Mouse (Mus musculus): ENCODE measurements around the gene Urb1.

The Urb1 gene

DNA sequence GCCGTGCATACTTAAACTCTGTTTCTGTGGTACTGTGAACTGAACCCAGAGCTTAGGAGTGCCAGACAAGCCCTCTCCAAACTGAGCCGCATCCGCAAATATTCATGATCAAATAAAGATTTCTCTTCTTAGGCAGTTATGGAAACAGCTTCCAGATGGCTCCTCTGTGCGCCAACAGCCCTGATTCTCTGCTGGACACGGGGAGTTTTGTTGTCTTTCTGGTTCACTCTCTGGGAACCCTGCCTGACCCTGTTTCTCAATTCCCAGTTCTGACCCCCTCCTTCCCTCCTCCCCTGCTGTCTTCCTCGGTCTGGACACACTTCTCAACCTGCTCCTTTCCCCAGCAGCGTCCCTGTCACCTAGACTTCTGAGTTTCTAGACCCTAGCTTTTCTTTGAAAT lies 12.8 kb upstream of the Urb1 start:
- DNase-seq: peak in 1 of 2 experiments; percentile 26

DNA sequence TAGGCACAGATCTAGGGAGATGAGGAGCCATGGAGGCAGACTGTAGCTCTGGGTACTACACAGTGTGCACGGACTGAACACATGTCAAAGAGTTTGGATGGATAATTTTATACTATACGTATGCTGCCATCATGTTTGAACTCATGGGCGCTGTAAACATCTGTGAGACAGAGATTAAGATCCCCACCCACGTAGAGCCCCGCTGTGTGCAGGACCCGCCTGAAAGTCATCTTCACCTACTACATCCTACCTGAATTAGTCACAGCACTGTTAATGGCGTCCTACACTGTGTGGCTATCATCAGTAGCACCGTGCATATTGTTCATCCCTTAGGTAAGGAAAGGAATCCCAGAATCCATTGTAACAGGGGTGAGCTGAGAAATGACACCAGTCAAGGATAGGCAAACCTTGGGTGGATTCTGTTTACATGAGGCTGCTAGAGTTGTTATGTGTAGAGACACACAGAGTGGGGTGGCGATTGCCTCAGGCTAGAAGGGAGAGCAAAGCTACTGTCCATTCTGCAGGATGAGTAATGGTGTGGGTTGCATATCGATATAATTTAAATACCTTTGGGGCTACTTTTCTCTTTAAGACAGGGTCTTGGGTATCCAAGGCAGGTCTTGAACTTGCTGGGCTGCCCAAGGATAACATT lies 12.2 kb upstream of the Urb1 start:
- DNase-seq: no peak

DNA sequence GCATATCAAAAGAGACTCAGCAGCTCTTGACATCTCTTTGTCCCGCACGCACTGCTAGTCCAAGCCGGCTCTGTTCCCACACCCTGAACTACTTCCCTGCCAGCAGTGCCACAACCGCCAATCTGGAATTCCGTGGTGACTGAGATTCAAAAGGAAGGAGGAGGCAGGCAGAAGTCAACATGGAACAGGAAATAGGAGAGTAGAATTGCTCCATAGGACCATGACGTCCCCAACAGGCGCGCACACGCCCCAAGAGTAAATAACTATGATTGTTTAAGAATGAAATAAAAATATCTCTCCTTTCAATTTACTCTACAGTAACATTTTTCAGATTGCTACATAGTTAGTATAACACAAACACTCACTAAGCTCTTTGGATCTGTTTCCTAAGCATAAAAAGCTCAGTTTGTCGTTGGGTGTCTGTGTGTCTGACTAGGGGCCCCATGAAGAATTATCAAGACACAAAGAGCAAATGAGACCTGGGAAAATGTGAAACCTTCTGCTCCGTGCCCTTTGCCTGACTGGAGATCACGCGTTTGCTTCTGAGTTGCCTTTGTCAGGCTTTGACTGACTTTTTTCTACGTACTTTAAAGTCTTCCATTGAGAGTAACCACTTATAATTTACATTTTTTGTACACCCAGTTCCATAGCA lies 11.0 kb upstream of the Urb1 start:
- DNase-seq: no peak

DNA sequence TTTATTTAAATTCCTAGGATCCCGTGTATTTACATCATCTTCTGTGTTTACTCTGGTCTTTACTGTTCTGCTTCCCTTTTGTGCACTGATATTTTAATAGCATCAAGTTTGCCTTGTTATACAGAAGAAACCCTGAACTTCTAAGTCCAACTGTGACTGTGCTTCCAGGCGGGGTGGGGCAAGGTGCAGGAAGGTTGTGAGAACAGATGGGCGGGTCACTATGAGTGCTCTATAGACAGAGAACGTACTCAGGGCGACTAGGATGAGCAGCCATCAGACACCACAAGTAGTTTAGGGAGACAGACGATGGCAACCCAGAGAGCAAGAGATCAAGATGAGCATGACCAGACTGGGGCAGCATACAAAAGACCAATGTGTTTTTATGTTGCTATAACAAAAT lies 10.1 kb upstream of the Urb1 start:
- DNase-seq: no peak

DNA sequence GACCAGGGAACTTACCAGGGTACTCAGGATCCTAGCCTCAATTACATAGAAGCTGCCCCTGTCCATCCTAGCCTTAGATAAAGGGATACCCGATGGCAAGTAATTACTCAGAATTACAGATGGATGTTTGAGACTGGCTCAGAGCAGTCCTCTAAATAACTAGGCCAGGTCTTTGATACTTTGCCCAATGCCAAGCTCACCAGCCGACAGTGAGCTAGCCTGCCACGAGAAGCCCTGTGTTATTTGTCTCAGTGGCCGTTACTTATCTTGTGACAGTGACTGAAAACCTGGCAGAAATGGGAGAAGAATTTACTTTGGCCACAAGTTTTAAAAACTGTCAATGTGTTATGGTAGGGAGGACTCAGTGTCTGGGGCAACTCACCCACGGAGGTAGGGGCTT lies 1.9 kb upstream of the Urb1 start:
- DNase-seq: no peak

DNA sequence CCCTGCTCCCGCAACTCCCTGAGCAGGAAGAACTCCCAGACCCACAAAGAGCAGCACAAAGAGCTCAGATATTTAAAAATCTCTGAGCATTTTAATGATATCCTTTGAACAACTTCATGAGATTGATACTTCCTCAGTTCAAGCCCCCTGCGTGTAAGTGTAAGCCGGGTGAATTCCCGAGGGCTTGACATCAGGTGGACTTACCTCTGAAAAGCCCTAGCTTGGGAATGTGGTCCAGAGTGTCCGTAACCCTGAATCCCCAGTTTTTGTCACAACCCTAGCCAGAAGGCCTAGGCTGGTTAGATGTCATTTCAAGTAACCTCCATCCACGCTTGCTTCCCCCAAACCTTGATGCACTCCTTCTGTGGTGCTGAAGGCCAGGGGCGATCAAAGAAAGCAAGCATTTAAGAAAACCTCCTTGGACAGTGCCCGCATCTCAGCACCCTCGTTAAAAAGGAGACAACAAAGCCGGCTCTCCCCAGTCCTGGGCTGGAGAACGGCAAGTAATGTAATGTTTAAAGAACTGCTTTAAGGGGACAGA lies 573 bp upstream of the Urb1 start:
- no peak for DNase-seq

DNA sequence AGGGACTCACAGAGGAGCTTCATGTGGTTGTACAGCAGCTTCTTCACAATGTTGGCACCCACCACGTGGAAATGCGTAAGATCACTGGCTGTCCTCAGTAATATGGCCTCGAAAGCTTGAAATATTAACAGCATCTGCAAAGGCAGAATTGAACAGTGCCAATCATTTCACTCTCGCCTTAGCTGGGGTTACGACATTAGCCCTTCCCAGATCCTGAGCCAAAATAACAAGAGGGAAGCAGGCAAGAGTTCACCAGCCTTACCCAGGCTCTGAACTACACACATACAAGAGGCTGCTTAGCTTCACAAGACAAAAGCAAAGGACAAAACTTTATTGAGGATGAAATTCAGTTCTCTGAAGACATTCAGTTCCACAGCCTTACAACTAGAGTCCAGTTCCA lies 5.7 kb downstream of the Urb1 start:
- no peak for DNase-seq

DNA sequence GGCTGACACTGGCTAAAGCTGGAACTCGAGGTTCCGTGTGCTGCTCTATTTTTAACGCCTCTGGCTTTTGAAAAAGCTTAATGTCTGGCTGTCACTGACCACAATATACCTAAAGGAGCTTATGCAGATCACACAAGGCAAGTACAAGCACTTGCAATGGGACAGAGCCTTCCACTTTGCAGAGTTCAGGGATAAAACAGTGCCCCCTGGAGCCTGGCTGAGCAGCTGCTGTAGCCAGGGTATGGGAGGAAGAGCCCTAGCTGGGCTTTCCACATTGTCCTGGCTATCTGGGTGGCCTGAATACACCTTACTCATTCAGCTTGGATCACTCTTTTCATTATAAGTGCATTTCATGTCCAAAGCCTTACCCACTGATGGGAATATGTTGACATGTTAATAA lies 8.3 kb downstream of the Urb1 start:
- no peak for DNase-seq

DNA sequence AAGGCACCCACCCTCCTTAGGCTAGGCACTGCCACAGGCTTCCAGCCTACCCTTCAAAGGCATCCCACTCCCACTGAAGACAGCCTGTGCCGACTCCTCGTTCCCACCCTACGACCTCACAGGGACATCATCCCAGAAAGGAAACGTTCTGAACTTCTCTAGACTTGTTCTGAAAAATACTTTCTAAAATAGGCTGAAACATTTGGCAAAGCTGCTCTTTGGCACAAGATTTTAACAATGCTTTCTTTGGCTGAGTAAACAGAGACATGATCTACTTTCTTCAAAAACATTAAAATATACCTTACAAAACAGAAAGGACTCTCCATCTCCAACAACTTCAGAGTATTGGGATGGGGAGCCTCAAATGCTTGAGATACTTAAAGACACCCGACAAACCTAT lies 9.0 kb downstream of the Urb1 start:
- DNase-seq: no peak

DNA sequence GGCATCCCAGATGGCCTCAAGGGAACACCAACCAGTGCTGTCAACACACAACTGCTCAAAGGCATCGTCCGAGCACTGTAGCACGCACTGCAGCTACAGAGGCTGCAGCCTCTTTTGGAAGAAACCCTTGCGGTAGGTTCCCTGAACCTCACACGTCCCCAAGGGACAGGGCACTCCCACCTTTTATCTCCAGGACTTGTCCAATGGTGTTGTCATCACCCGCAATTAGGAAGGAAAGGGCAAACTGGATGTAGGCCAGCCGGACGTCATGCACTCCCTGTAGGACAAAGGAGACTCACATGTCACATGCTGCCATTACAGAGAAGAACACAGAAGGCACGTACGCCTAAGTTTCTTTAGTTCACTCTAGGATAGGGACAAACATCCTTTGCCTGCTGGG lies 10.4 kb downstream of the Urb1 start:
- no peak for DNase-seq

DNA sequence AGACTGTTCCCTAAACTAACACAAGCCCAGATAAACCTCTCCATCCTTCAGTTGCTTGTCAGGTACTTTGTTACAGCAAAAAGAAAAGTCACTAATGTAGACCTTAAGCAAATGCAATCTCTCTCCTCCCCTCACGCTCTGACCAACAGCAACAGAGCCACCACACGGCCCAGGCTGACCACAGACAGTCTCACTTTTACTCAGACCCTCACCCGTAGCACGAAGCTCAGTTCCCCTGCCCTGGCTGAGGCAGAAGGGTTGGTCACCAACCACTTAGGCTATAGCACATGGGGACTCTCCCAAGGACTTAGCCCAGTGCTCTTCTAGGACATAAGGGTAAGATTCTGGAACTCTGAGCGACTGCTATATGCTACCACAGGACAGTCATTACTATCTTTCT lies 11.4 kb downstream of the Urb1 start:
- no peak for DNase-seq

DNA sequence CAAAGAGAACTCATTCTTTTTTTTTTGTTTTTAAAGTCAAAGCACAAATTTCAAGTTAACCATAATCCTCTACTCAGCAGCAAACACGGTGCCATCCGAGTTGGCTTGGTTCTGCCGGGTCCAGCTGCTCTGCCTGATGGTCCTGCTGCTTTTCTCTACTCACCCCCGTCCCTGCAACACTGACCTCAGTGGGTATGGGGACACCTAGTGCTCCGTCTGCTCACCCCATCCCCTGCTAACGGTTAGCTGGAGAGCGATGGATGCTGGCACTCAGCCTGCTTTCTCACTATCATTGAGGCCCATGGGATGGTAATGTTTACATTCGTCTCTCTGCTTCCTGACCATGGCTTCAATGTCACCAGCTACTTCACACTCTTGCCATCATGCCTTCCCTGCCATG lies 11.8 kb downstream of the Urb1 start:
- no peak for DNase-seq

DNA sequence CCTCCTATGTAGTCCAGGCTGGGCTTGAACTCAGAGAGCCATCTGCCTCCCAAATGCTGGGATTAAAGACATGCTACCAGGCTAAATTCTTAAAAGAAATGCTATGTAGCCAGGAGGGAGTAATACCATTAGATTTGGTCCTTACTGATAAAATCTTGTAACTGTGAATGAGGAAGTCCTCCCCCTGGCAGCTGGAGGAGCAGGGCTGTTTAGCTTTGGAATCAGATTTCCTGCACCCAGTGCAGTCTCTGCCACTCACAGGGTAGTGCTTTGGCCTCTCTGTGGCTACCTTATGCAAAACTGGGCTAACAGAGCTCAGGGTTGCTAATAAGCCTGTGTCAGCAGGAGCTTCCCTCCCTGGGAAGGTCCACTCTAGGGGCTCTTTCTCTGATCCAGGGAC lies 15.5 kb downstream of the Urb1 start:
- DNase-seq: no peak

DNA sequence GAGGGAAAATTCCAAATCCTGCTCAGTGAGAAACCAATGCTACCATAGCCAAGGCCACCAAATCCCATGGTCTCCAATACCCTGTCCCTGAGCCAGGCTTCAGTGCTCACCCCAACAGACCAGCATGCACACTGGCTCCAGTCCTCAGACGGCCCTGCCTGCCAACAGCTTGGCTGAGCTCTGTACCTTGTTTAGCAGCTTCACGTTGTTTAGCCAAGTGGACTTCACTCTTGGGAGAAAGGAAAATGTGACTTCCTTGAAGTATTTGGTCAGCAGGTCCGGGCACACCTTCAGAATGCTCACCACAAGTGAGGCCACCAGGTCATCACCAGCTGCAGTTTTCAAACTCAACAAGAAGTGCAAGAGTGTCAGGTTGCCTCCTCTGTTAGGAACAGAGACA lies 17.7 kb downstream of the Urb1 start:
- peak; percentile 15 to 16 for DNase-seq

DNA sequence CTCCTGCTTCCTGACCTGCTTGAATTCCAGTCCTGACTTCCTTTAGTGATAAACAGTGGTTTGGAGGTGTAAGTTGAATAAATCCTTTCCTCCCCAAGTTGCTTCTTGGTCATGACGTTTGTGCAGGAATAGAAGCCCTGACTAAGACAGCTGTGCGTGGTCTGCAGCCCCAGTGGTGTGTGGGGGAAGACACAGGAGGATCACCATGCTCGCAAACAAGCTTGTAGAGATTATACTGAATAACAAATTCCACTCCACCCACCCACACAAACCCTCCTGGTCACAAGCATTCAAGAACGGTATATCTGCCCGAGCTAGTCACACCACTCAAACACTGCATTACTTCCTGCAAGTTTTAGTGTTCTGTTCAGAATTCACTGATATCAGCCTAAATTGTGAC lies 18.1 kb downstream of the Urb1 start:
- DNase-seq: no peak

DNA sequence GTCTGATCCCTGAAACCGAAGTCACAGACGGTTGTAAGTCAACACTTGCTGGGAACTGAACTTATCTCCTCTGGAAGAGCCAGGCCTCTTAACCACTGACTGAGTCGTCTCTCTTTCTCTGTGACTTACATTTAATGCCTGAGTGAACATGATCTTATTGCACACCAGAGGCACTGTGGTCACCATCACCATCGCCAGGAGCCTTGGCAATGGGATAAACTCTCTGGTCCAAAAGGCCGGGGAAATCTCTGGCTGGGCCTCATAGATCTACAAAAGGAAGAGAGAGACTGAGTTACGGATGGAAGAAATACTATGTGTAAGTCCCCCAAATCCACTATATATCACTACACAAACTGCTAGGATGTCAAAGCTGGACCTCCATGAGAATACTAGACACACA lies 19.3 kb downstream of the Urb1 start:
- DNase-seq: no peak

DNA sequence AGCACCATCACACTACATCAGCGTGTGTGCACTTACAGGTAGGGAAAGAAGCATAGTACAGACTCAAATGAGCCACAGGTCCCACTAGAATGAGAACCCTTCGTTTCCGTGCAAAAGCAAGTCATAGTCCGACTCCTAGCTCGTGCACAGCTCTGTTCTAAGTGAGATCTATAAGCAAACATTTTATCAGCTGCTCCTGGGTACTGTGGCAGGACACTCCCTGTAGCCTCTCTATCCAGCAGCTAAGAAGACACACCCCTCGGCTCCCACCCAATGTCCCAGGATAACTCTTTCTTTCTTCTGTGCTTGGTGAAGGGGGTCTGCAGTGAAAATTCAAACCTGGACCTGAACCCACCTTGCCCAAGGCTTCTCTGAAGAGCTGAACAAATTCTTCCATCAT lies 21.6 kb downstream of the Urb1 start:
- DNase-seq: no peak

DNA sequence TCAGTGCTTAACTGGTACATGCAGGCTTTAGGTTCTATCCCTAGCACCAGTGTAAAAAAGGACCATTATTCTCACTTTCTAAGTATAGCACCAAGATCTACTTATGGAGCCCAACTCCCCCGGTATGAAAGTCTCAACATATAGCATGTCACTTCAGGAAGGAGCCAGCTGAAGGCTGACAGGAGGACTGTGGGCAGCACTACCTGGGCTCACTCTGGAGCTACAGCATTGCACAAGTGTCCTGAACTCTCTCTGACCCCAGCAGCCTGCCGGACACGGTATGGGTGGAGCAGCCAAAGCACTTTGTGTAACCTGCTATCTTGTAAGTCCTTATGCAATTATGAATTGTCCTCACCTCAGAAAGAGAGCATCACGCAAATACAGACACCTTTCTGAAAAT lies 25.0 kb downstream of the Urb1 start:
- DNase-seq: no peak

DNA sequence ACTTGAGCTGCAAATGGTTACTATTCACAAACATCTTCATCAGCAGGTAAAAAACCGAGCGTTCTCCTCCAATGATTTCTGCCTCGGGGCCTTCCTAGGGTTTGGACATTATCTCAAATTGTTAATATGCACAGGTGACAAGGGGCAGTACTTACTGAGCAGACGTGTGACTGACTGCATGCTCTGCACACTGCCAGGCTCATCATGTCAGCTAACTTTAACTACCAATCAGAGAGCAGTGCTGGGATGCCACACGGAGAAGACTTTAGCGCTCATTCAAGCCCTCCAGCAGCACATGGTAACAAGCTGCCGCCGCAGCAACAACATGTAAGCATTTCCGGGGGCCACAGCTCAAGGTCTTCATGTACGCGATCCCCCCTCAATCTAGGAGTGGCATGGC lies 26.9 kb downstream of the Urb1 start:
- DNase-seq: no peak

DNA sequence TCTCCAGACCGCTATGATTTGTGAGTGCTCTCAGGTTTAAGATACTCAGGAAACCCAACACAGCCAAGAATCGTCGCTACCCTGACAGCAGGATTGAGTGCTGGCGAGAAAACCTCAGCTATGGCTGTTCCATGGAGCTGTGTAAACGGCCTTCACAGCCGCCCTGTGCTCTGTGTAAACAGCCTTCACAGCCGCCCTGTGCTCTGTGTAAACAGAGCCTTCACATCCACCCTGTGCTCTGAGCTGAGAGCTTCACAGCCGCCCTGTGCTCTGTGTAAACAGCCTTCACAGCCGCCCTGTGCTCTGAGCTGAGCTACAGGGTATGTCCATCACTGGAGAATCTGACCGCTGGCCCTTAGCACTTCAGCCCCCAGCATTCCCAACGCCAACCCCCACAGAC lies 30.4 kb downstream of the Urb1 start:
- no peak for DNase-seq

DNA sequence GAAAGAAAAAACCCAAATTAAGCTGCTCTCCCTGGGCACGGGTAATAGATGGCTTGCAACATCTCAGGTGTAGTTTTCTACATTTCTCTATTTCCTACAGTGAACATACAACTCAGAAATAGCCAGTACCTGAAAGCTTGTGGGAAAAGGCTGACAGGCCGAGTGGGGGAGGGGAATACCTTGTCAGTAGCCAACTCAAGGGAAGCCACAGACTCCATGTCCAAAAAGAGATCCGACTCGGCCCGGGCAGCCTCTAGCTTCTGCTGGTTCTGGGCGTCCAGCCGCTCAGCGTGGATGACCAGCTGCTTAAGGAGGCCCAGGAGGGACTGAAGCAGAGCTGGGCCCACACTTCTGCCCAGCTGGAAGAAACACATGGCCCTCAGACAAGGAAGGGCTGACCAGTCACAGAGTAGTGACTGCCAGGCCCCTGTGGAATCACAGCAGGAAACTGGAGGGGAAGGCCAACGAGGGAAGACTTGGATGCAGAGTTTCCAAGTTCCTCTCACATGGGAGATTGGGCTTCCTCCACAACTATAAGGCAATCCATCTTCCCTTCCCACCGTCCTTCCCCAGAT lies 34.2 kb downstream of the Urb1 start:
- DNase-seq: no peak

DNA sequence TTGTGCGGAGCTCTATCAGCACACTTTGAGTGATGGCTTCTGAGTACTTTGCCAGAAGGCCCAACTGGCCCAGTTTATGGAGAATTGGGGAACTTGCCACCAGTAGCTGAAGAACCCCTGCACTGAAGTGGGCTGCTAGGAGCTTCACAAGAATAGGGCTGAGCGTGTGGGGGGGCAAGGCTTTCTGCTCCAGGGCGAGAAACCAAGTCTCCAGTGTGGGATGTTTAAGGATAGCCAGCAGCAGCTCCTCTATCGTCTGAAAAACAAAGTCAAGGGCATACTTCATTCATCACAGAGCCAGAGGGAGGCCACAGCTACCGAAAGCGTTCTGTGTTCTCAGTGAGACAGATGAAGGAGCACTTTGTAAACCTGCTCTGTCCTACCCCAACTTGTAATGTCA lies 35.6 kb downstream of the Urb1 start:
- no peak for DNase-seq

DNA sequence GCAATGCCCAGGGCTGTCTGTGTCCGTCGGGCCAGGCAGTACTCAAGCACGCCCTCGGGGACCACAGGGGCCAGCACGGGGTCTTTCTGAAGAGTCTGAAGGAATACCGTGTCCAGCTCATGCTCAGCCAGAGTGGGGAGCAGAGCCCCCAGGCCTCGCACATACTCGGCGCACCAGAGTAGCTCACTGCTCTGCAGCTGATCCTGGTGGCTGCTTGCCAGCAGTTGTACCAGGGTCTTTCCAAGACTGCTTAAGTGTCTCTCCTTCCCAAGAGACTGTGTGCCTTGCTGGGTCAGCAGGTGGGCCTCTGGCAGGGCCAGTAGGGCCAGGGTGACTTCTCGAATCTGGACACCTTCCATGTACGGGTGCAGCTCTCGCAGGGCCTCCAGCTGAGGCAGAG lies 36.0 kb downstream of the Urb1 start:
- DNase-seq: no peak

DNA sequence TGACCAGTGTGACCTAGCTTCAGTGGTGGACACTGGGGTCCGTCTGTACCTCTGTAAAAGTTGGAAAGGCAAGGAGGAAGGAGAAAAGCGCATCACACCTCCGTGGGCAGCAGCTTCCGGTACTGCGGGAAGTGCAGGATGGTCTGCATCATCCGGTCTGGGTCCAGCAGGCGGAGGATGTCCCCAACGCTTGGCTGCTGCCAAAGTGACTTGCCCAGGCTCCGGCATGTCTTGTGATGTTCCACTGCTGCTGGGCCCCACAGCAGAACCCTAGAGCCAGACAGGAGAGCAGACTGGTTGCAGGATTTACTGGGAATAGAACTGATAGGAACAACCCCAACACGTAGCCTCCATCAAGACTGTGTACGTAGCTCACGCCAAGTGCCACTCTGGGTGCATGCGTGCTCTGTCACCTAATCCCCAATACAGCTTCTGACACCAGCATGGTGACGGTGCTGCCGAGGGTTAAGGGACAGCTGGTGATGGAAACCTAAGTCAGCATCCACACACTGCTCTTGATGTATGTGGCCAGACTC lies 43.2 kb downstream of the Urb1 start:
- DNase-seq: no peak

All from cerebellum, adult 18-20 months (tissue).